Mouse (Mus musculus) thymus, postnatal 14 days (tissue): ENCODE data around the gene Rbms3.

Experiments used
- DNase-seq: peaks from one replicate; pipeline ENCODE4 v3.0.0; 2021

Gene Rbms3

GRCm38 (mm10) chr9:117250831-117251165 lies 378.9 kb downstream of the Rbms3 start:
- DNase-seq: no peak

- no peak for DNase-seq
Measured at GRCm38 (mm10) chr9:117250036-117250830, 379.5 kb downstream of the Rbms3 start.

- DNase-seq: no peak
Measured at GRCm38 (mm10) chr9:117247311-117247980, 382.3 kb downstream of the Rbms3 start.

GRCm38 (mm10) chr9:117246173-117246572 lies 383.5 kb downstream of the Rbms3 start:
- no peak for DNase-seq

GRCm38 (mm10) chr9:117243365-117243764 lies 386.3 kb downstream of the Rbms3 start:
- no peak for DNase-seq

GRCm38 (mm10) chr9:117234726-117235075 lies 395.0 kb downstream of the Rbms3 start:
- no peak for DNase-seq

- no peak for DNase-seq
Measured at GRCm38 (mm10) chr9:117234065-117234725, 395.5 kb downstream of the Rbms3 start.

GRCm38 (mm10) chr9:117222741-117223140 lies 407.0 kb downstream of the Rbms3 start:
- no peak for DNase-seq

- DNase-seq: no peak
Measured at GRCm38 (mm10) chr9:117221481-117221880, 408.2 kb downstream of the Rbms3 start.

GRCm38 (mm10) chr9:117216026-117216755 lies 413.5 kb downstream of the Rbms3 start:
- no peak for DNase-seq

GRCm38 (mm10) chr9:117212023-117212422 lies 417.7 kb downstream of the Rbms3 start:
- DNase-seq: no peak

GRCm38 (mm10) chr9:117210344-117210743 lies 419.4 kb downstream of the Rbms3 start:
- DNase-seq: no peak

- DNase-seq: no peak
Measured at GRCm38 (mm10) chr9:117205395-117205794, 424.3 kb downstream of the Rbms3 start.

- no peak for DNase-seq
Measured at GRCm38 (mm10) chr9:117200067-117200658, 429.6 kb downstream of the Rbms3 start.

GRCm38 (mm10) chr9:117197531-117197930 lies 432.2 kb downstream of the Rbms3 start:
- no peak for DNase-seq

GRCm38 (mm10) chr9:117192565-117193540 lies 436.9 kb downstream of the Rbms3 start:
- DNase-seq: no peak

- DNase-seq: no peak
Measured at GRCm38 (mm10) chr9:117192093-117192492, 437.6 kb downstream of the Rbms3 start.

GRCm38 (mm10) chr9:117188406-117188805 lies 441.3 kb downstream of the Rbms3 start:
- no peak for DNase-seq

- DNase-seq: no peak
Measured at GRCm38 (mm10) chr9:117187116-117188034, 442.3 kb downstream of the Rbms3 start.

GRCm38 (mm10) chr9:117180658-117181057 lies 449.1 kb downstream of the Rbms3 start:
- DNase-seq: no peak

GRCm38 (mm10) chr9:117178366-117178765 lies 451.3 kb downstream of the Rbms3 start:
- no peak for DNase-seq
